Mouse (Mus musculus) c-Kit-positive CD71-positive TER-119-positive erythroid progenitor cells, embryonic 14.5 days (primary cell): ENCODE data around the gene Chst11.
A peak's percentile ranks its signal among the peaks of the same experiment; 100 is the strongest.

Source experiments
- DNase-seq: peaks from one replicate; pipeline ENCODE4 v3.0.0-alpha.2; 2013; ENCODE audit warnings: low spot score

The Chst11 gene

DNA sequence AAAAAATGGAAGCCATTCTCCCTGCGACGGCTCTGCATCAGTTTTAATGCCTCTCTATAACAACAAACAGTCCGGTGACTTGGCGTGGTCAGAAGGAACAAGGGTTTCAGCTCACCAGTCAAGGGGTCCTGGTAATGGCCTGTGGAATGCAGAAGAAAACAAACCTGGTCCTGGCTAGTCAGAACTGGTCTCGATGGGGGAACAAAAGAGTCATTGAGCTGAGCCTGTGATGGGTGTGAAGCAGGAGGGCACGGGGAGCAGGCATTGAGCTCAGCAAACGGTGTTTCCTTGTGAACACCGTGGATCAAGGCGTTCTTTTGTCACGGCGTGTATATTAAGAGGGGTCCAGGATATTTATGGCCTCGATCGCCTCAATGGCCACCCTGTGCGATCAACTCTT, 160.5 kb downstream of the Chst11 start:
- no peak for DNase-seq

GRCm38 (mm10) chr10:83149342-83150178, 164.3 kb downstream of the Chst11 start:
- no peak for DNase-seq

DNA sequence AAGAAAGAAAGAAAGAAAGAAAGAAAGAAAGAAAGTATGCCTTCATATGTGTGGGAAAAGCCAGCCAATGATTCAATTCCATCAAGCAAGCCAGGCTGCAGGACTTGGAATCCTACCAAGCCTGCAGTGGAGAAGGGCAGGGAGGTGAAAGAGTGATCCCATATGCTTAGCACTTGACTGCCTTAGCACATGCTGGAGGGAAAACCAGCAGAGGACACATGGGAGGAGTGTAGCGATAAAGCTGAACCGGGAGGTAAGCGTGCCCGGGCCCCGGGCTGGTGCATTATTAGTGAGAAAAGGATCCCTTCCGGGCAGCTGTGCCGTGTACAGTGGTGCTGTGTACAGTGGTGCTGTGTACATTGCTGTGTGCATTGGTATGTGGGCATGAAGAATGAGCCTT, 165.3 kb downstream of the Chst11 start:
- DNase-seq: no peak

DNA sequence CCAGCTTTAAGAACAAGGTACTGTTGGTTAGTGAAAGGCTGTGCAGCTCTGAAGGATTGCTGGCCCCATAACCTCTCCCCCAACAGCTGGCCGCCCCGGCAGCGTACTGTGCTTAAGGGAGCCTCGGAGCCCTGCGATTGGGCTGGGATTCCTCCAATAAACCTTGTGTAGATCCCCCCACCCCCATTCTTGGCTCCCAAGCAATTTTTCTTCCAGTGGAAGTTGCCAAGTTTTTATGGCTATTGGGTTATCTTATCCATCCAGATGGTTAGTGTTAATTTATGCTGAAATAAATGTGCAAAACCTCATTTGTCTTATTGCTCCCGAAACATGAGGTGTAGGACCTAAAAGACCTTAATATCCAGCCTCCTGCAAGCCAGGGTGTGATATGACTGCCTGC, 166.1 kb downstream of the Chst11 start:
- no peak for DNase-seq

DNA sequence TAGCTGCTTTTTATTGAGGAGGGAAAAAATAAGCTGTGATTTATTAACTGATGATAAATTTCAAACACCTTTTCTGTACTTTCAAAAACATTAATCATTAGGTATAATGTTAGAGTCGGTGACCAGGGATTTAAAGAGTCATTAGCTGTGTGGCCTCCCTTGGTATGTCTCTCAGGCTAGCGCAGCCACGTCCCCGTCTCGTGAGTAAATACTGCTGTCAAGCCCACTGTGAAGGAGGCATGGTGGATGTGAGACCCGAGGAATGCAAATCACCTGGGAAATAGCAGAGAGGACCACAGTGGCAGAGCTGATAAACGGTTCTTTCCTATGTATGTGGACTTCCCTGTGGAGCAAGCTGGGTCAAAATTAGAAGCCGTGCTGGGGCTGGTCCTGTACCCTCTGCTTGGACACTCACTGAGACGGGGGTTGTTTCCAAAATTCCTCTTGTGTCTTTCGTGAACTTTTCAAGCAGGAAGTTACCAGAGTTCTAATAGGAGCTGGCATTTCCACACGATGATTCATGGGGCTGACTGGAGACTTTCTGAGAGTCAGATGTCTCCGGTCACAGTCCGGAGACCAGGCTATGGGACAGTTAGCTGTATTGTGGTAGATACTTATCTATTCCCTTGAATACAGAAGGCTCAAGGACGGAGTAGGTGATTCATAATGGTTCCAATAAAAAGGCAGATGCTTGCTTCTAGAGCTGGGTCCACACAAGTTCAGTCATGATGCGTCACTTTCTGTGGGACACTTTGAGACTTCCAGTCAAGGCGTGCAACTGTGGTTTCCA, 166.8 kb downstream of the Chst11 start:
- peak; percentile 29 for DNase-seq

DNA sequence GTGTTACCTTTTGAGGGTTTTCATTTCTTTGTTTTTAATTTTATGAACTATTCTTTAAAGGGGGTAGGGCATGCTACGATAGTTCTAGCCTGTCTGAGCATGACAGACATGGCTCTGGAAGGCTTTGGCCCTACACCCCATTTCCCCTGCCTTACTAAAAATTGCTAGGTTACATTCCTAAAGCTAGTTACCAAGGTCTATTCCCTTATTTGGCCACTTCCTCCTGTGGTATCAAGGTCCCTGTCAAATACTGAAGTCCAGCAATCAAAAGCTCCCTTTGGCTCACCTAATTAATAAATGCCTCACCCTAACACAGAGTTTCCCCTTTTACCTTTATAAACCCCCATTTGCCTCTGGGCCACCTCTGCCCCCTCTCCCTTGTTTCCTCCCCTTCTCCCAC, 167.4 kb downstream of the Chst11 start:
- no peak for DNase-seq

- peak; percentile 57 for DNase-seq
Observed at GRCm38 (mm10) chr10:83153374-83153773, 168.1 kb downstream of the Chst11 start.

DNA sequence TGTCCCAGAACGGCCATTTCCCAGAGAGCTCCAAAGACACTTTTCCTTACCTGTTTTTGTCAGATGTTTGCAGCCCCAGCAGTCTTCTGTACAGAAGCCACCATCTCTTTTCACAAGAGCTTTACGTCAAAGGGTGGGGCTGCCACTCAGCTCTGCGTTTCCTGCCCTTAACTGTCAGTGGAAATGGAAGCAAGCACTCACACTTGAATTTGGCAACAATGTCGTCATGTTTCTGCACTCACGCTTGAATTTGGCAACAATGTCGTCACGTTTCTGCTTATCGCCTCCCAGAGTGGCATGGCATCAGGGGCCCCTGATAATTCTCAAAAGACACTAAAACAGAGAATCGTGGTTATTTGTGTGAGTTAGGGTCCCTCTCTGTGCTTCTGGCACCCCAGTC, 168.6 kb downstream of the Chst11 start:
- DNase-seq: peak; percentile 66

DNA sequence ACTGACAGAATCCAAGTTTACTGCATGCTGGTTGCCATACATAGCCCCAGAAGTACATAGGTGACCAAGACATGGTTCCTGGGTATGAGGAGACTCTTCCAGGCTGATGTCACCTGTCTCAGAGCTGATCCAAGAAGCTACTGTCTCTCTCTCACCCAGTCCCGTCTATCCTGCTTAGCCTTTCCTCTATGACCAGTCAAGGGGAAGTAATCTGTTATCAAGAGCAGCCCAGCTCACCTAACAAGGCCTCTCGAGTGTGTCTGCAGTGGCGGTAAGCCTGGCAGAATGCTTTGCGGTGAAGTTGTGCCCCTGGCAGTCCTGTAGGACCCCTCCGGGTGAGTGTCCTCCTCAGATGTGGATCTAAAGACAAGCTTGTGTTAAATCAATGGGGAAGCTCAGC, 172.0 kb downstream of the Chst11 start:
- no peak for DNase-seq

DNA sequence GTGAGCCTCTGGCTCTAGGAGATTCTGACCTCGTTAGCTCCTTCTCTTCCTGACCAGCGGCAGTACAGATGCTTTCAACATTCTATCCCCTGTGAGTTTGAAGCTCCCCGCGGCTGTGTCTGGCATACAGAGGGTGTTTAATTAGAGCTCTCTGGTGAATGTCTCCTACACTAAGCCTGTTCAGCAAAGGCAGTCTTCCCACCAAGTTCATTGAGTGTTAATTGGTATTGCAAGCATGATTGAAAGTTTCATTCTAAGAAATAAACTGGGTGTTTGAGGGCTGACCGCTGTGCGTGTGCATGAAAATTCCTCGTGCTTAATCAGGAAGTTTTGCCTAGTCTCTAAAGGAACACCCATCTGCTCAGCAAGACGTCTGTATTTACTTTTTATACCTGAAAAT, 173.0 kb downstream of the Chst11 start:
- DNase-seq: no peak

DNA sequence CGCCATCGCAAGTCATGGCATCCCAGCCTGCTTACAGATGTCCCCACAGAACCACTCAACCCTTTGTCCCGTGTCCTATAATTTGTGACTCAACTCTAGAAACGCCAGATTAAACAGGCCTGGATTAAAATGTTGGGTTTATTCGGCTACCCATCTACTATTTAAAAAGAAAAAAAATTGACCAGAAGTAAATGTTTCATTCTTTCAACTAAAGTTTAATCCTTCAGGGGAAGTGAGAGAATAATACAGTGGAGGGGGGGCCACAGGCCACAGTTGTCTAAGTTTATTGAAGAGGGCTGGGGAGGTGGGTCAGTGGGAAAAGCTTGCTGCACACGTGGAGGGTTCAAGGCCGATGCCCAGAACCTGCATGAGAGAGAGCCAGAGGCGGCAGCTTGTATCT, 173.9 kb downstream of the Chst11 start:
- DNase-seq: no peak

DNA sequence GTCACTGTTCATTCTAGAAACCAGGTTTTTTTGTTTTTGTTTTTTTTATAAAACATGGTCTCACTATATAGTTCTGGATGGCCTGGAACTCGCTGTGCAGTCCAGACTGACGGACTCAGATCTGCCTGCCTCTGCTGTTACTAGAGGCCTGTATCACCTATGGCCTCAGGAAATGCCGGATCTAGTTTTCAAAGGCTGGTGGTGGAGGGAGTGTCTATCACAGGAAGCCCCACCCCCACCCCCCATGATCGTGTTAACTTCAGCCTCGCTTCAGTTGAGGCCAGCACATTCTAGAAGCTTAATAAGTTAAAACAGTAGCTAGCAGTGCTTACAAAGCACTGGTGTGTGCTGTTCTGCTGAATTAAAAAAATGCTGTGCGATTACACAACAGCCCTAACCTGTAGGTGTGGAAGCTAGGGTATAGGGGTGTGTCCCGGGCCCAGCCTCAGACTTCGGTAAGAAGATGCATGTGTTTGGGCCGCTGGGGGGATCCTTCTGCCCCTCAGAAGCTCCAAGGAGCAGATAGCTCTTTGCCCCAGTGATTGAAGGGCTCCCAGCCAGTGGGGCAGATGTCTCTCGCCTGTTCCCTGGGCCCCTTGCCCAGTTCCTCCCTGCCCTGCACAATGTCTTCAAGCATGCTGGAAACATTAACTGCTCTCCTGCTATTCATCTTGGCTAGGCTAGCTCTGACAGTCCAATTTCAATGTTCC, 176.5 kb downstream of the Chst11 start:
- no peak for DNase-seq

- DNase-seq: no peak
Observed at GRCm38 (mm10) chr10:83163946-83164345, 178.6 kb downstream of the Chst11 start.

DNA sequence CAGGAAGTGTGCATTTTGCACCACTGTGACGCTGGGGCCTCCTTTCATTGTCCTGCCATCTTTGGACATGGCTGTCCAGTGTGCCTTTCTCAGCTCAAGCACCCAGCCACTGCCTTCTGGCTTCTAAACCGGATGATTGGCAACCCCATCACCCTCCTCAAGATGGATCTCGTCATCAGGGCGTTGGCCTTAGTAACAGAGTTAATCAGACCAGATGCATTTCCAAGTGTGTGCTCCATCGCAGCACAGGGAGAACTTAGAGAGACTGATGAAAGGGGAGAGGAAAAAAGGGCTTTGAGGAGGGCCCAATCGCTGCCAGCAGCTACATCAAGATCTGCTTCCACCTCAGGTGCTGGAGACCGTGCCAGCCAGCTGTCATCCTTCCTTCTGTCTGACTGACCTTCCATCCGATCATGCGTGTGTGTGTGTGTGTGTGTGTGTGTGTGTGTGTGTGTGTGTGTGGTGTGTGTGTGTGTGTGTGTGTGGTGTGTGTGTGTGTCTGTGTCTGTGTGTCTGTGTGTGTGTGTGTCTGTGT, 179.7 kb downstream of the Chst11 start:
- no peak for DNase-seq

GRCm38 (mm10) chr10:83165521-83166243, 180.4 kb downstream of the Chst11 start:
- DNase-seq: no peak

- no peak for DNase-seq
Observed at GRCm38 (mm10) chr10:83166272-83166671, 181.0 kb downstream of the Chst11 start.

DNA sequence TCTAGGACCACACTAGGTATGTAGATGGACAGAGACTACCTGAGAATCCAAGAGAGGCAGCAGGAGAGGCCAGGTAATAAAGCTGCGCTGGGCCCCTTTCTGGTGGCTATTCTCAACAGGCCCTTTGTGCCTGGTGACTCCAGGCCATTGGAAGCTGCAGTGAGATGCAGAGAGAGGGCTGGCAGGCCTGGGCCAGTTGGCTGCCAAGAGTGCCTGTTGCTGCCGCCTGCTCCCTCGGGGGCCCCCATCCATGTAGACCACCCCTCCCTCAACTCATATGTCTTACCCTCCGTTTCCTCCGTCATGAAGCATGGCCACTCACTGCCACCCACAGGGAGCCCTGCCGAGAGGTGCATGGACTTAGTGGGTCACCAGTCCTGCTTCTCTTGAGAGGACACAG, 182.2 kb downstream of the Chst11 start:
- no peak for DNase-seq

- no peak for DNase-seq
Observed at GRCm38 (mm10) chr10:83168303-83169056, 183.2 kb downstream of the Chst11 start.

GRCm38 (mm10) chr10:83169554-83169953, 184.3 kb downstream of the Chst11 start:
- DNase-seq: no peak

- DNase-seq: no peak
Observed at GRCm38 (mm10) chr10:83178151-83178550, 192.9 kb downstream of the Chst11 start.

DNA sequence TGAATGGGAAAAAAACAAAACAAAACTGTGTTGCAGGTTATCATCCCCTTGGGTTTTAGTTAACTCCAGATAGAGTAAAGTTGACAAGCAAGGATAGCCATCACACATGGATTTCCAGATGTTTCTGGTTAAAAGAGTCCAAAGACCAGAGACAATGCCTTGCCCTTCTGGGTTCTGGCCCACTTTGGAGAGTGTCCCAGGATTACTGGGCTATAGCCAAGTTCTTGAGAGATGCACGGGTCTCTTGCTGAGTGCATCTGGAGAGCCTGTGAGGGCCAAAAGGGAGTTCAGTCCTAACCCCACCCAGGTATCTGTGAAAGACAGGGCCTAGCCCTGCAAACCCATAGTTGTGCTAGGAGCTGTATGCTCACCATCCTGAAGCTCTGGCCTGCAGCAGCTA, 193.4 kb downstream of the Chst11 start:
- no peak for DNase-seq
